Mouse (Mus musculus) hindbrain, postnatal 0 days (tissue): Measurements from ENCODE around the gene Fam98c. TPM values are rescaled to one million over a fixed set of nuclear protein-coding genes. Genes with fewer than 3 reads are reported as not detected.

ENCODE experiments used
- ATAC-seq: fragments of 200-750 bp; cut with Nextera tagmentation; 2 replicates; pipeline ENCODE4 v1.8.0; 2017; ENCODE audit warnings: mild to moderate bottlenecking, moderate TSS enrichment, moderate library complexity
- DNase-seq: peaks from one replicate; pipeline ENCODE4 v3.0.0-alpha.2; 2015; ENCODE audit warnings: low spot score
- H3K27ac ChIP-seq: fragments of 300-500 bp; sonication (generic); 2 replicates; pipeline ENCODE4 v1.5.1; 2014; ENCODE audit warnings: mild to moderate bottlenecking
- H3K27me3 ChIP-seq: fragments of 300-500 bp; sonication (generic); 2 replicates; pipeline ENCODE4 v1.6.1; 2014; ENCODE audit warnings: low read length, mixed read lengths; ENCODE audit not compliant: insufficient read depth
- H3K36me3 ChIP-seq: fragments of 300-500 bp; sonication (generic); 2 replicates; pipeline ENCODE4 v1.6.1; 2014; ENCODE audit warnings: low read length, mixed read lengths; ENCODE audit not compliant: insufficient read depth
- H3K4me1 ChIP-seq: fragments of 300-500 bp; sonication (generic); 2 replicates; pipeline ENCODE4 v1.6.1; 2014; ENCODE audit warnings: antibody characterized with exemption, low read length, mixed read lengths; ENCODE audit not compliant: insufficient read depth
- H3K4me2 ChIP-seq: fragments of 300-500 bp; sonication (generic); 2 replicates; pipeline ENCODE4 v1.6.1; 2014; ENCODE audit warnings: low read depth, mild to moderate bottlenecking, low read length, moderate library complexity, mixed read lengths
- H3K4me3 ChIP-seq: fragments of 300-500 bp; sonication (generic); 2 replicates; pipeline ENCODE4 v1.5.1; 2014; ENCODE audit warnings: low read length
- H3K9ac ChIP-seq: fragments of 300-500 bp; sonication (generic); replicated peaks from 2 replicates; pipeline ENCODE4 v1.6.1; 2014; ENCODE audit warnings: mild to moderate bottlenecking, low read length, moderate library complexity, mixed read lengths
- H3K9me3 ChIP-seq: fragments of 300-500 bp; sonication (generic); 2 replicates; pipeline ENCODE4 v1.6.1; 2016; ENCODE audit warnings: low read length, mixed read lengths
- CTCF ChIP-seq: IDR thresholded peaks from 2 replicates; pipeline ENCODE4 v1.5.1; 2016; ENCODE audit warnings: antibody characterized with exemption, control low read depth, low read depth
- WGBS: fragments of 180-500 bp; shearing (Covaris S2); extraction: QIAGEN DNeasy Blood & Tissue Kit; methylation state at CpG from one replicate; pipeline ENCODE4 v1.1.7; 2014; 5-methylcytosine and 5-hydroxymethylcytosine counted together
- polyA plus RNA-seq: library from polyadenylated mRNA; unstranded; fragments of >200 nt; fragmentation: Nextera tagmentation; extraction: Ambion mirVana; gene quantifications from 2 replicates; pipeline ENCODE4 v1.2.1, GENCODE M21; 2015
- total RNA-seq: library from RNA; depleted of rRNA; stranded (reverse); fragments of >200 nt; gene quantifications from 2 replicates; pipeline ENCODE4 v1.2.3, GENCODE M21; 2014

Gene Fam98c
- total and polyA plus RNA-seq, 2 experiments from 2014 or later, result 48.7 to 54.3 TPM

DNA sequence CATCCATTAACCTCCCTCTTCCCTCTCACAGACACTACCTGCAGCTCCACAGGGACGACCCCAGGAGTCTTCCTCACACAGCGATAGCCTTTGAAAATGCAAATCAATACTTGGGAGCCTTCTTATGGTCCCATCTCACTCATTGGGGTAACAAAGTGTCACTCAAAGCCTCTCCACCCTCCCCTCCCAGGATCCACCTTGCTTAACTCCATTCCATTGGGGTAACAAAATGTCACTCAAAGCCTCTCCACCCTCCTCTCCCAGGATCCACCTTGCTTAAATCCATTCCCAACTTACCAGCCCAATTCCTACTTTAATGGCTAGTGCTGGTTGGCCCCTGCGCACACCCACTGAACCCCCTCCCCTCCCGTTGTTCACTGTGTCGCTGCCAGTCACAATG lies 2.2 kb upstream of the Fam98c start:
- Histone ChIP-seq H3K27me3 (no peaks in the 10 kb centered on the region), H3K27ac (no peak overlapping the region), H3K9ac (no peak overlapping the region), H3K4me3 (no peak overlapping the region), H3K36me3 (peaks cover 12% of the 10 kb centered on the region; the same call in 1 of the 2 replicates), H3K4me2 (no peak overlapping the region), H3K9me3 (no peaks in the 10 kb centered on the region), H3K4me1 (0 out of 2 replicates have a peak, but pooled peaks cover 3% of the 10 kb centered on the region)
- TF ChIP-seq CTCF, result no peak
- ATAC-seq (no peak), DNase-seq (peak; percentile 34)
- WGBS, result 7% methylated on average over 5 of the region's 5 CpGs

DNA sequence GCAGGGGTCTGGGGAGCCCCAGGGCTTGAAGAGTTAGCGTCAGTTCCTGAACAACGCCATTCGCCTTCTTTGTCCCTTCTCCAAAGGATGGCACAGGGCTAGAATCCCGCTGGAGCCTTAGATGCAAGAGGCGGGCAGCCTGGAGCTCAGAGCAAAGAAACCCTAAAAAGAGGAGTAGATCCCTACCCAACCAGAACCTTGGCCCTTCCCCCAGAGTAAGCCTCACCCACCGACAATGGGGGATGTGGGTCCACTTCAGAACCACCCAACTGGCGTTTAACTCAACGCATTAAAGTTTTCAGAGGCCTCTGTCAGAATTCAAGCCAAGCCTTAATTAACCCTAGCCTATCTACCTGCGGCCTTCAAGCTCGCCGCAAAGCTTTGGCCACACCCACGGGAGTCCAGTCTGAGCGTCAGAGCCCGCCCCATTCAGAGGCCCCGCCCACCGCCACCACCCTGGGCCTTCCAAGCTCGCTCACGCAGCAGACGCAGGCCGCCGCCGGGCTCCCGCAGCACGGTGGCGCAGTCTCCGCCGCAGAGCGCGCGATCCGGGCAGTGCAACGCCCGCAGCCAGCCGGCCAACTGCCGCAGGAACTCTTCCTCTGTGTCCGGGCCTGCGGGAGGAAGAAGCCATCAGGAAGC lies 717 bp downstream of the Fam98c start:
- Histone ChIP-seq H3K27me3 (no peaks in the 10 kb centered on the region), H3K4me1 (0 out of 2 replicates have a peak, but pooled peaks cover 3% of the 10 kb centered on the region), H3K36me3 (no peaks in the 10 kb centered on the region), H3K9me3 (no peaks in the 10 kb centered on the region), H3K27ac (peak overlapping the region; percentile 92), H3K9ac (peak overlapping the region; percentile 80), H3K4me3 (peak overlapping the region; percentile 82), H3K4me2 (peak overlapping the region; percentile 92)
- ATAC-seq, result peak; percentile 91
- TF ChIP-seq CTCF, result no peak
- 7% methylated on average over 36 of the region's 37 CpGs for WGBS
- DNase-seq, result peak; percentile 92

DNA sequence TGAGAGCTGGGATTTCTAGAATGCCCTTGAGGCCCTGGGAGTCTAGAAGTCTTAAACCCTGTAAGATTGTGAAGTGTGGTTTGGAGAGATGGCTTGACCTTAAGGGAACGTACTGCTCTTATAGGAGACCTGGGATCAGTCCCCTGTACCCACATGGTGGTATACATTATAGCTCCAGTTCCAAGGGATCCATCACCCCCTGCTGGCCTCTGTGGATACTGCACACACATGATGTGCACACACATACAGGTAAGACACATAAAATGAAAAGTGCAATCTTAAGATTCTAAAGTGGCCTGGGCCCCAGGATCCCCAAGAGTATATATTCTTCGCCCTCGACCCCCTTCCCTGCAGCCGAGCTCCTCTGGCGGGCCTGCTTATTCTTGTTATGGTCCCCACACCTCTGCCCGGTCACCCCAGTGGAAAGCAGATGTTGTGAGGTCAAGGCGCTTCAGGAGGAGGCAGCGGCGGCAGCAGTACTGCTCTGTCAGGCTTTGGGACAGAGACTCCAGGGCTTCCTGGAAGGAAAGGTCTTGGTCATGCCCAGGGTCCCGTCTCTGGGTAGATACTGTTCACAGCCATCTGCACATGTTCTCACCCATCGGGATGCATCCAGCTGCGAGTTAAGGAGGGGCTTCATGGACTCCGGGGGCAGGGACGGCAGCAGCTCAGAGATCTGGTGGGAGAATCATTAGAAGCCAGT lies 1.9 kb downstream of the Fam98c start:
- WGBS, result 96% methylated on average over 14 of the region's 14 CpGs
- Histone ChIP-seq H3K27me3 (no peaks in the 10 kb centered on the region), H3K4me1 (0 out of 2 replicates have a peak, but pooled peaks cover 3% of the 10 kb centered on the region), H3K4me2 (no peak overlapping the region), H3K9ac (no peak overlapping the region), H3K9me3 (no peaks in the 10 kb centered on the region), H3K36me3 (no peaks in the 10 kb centered on the region), H3K4me3 (no peak overlapping the region), H3K27ac (no peak overlapping the region)
- TF ChIP-seq CTCF, result no peak; the same call in 1 of the 2 replicates
- ATAC-seq (no peak), DNase-seq (no peak)

DNA sequence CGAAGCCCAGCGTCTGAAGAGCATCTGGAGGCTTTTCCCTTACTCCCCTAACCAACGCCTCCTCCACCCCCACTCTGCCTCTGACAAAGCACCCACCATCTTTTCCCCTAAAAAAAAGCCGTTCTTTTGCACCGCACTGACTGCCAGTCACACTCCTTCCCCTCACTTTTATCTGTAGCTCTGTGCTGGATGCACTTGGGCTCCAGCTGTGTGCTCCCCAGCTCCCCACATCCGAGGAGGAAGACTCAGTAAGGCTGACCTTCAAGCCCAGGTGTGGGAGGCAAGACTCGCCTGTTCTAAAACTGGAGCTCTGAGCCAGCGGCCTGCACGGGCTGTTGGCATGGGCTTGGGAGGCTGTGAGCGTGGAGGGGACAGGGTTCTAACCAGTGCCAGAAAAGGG lies 4.5 kb downstream of the Fam98c start:
- no peak for DNase-seq
- no peak for ATAC-seq
- 69% methylated on average over 10 of the region's 10 CpGs for WGBS
- no peaks in the 10 kb centered on the region for H3K9me3 ChIP-seq
- no peak overlapping the region for H3K27ac ChIP-seq
- H3K9ac ChIP-seq, result no peak overlapping the region
- 0 out of 2 replicates have a peak, but pooled peaks cover under 1% of the 10 kb centered on the region for H3K4me1 ChIP-seq
- no peak for TF ChIP-seq CTCF
- no peak overlapping the region for H3K4me3 ChIP-seq
- H3K4me2 ChIP-seq, result no peak overlapping the region
- H3K36me3 ChIP-seq, result no peaks in the 10 kb centered on the region
- H3K27me3 ChIP-seq, result no peaks in the 10 kb centered on the region

DNA sequence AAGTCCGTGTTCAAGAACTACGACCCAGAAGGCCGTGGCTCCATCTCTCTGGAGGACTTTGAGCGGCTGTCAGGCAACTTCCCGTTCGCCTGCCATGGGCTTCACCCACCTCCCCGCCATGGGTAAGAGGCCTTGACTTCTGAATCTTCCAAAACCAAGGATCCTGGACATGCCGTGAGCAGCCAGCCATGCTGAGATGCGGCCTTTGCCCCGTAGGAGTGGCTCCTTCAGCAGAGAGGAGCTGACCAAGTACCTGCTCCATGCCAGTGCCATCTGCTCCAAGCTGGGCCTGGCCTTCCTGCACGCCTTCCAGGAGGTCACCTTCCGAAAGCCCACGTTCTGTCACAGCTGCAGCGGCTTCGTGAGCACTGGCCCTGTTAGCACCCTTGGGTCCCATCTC lies 7.3 kb downstream of the Fam98c start:
- Histone ChIP-seq H3K27ac (no peak overlapping the region), H3K9me3 (no peaks in the 10 kb centered on the region), H3K9ac (no peak overlapping the region), H3K4me1 (no peaks in the 10 kb centered on the region), H3K36me3 (no peaks in the 10 kb centered on the region), H3K27me3 (no peaks in the 10 kb centered on the region), H3K4me2 (no peak overlapping the region), H3K4me3 (no peak overlapping the region)
- ATAC-seq (no peak), DNase-seq (no peak)
- 91% methylated on average over 15 of the region's 15 CpGs for WGBS
- TF ChIP-seq CTCF, result no peak

DNA sequence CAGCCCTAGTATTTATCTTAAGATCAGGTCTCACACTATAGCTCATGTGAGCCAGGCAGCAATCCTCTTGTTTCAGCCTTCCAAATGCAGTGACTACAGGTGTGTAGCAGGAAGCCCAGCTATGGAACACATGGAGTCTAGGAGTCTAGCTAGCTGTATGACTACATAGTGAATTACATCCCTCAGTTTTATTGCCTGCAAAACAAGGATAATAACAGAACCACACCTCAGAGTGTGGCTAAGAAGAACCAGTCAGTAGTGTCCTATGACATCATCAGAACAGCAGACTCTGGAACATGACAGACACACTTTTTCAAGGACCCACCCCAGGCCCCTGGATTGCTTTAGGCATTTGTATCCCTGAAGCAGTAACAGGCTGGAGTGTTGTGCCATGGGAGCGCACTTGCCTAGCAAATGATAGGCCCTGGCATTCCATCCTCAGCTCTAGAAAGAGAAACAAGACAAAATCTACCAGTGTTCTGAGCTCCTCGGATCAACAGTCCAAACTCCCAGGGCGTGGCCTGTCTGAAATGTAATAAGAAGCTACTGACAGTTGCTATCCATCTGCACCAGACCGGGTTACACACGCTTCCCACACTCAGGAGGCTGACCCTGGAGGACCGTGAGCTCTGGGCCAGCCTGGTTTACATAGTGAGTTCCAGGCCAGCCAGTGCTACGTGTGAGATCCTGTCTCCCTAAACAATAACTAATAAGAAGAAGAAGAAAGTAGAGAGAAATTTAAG lies 9.2 kb downstream of the Fam98c start:
- no peak overlapping the region for H3K4me3 ChIP-seq
- H3K4me1 ChIP-seq, result no peaks in the 10 kb centered on the region
- no peak overlapping the region for H3K4me2 ChIP-seq
- DNase-seq (no peak), ATAC-seq (no peak)
- H3K27ac ChIP-seq, result no peak overlapping the region
- WGBS, result 86% methylated on average over 7 of the region's 7 CpGs
- no peaks in the 10 kb centered on the region for H3K27me3 ChIP-seq
- H3K36me3 ChIP-seq, result no peaks in the 10 kb centered on the region
- H3K9me3 ChIP-seq, result no peaks in the 10 kb centered on the region
- no peak for TF ChIP-seq CTCF
- no peak overlapping the region for H3K9ac ChIP-seq
